Mouse (Mus musculus) myocyte (in vitro differentiated cells): Measurements from ENCODE around the gene Msantd1.

ENCODE experiments used
- CEBPB ChIP-seq: IDR thresholded peaks from 2 replicates; pipeline ENCODE4 v1.6.1; 2011; ENCODE audit warnings: mild to moderate bottlenecking, moderate library complexity; ENCODE audit not compliant: poor library complexity, insufficient read depth, severe bottlenecking
- MAX ChIP-seq: IDR thresholded peaks from one replicate; pipeline ENCODE4 v1.6.1; 2011; ENCODE audit warnings: low read depth, mild to moderate bottlenecking, control low read depth
- POLR2A ChIP-seq: IDR thresholded peaks from one replicate; pipeline ENCODE4 v1.6.1; 2011; ENCODE audit warnings: low read depth, mild to moderate bottlenecking, control low read depth, moderate library complexity; ENCODE audit not compliant: insufficient read length
- TCF12 ChIP-seq: IDR thresholded peaks from one replicate; pipeline ENCODE4 v1.6.1; 2011; ENCODE audit warnings: mild to moderate bottlenecking, control low read depth; ENCODE audit not compliant: poor library complexity, insufficient read depth, severe bottlenecking

GRCm38 (mm10) chr5:34917234-34917655 lies 9.4 kb downstream of the Msantd1 start:
- TF ChIP-seq POLR2A (no peak), TCF12 (no peak), MAX (no peak), CEBPB (no peak)
